Mouse (Mus musculus) kidney, adult 2 months (tissue): ENCODE measurements around the gene Ctbs.

ENCODE experiments used
- CTCF ChIP-seq: fragments of 200-500 bp; conservative IDR thresholded peaks from 2 replicates; pipeline ENCODE4 v1.5.1; 2011; ENCODE audit warnings: low read depth, mild to moderate bottlenecking, control low read depth, low read length, moderate library complexity, mixed read lengths; ENCODE audit not compliant: insufficient read depth, insufficient read length
- POLR2A ChIP-seq: fragments of 200-500 bp; IDR thresholded peaks from one replicate; pipeline ENCODE4 v1.6.1; 2011; ENCODE audit warnings: low read depth, low read length, control low read depth

DNA sequence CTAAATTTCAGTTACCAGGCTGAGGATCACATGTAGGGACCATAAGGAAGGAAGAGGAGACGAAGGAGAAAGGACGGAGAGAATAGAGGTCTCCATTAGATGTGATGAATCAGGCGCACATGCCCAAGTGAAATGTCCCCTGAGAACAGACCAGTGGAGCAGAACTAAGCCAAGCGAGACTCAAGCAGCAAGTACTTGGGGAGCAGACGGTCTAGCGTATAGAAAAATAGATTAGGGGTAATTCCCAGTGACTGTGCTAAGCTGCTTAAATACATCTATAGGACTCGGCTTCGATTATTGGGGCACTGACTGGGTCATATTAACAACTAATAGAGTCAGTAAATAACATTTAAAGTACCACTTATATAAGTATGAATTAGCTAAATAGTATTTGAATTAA, 45.3 kb downstream of the Ctbs start:
- TF ChIP-seq CTCF (no peak), POLR2A (no peak)
